Mouse (Mus musculus) liver, embryonic 14.5 days (tissue): ENCODE data around the gene Zranb3. TPM values are rescaled to one million over a fixed set of nuclear protein-coding genes. Genes with fewer than 3 reads are reported as not detected.

ENCODE experiments used
- ATAC-seq: fragments of 200-750 bp; cut with Nextera tagmentation; 2 replicates; pipeline ENCODE4 v1.8.0; 2017; ENCODE audit warnings: moderate number of reproducible peaks, mild to moderate bottlenecking, moderate library complexity; ENCODE audit not compliant: insufficient read depth
- DNase-seq, 3 experiments: peaks; one replicate each; pipeline ENCODE4 v3.0.0-alpha.2; 2012 to 2013; ENCODE audit warnings: low read depth in 3 of 3, low spot score in 3 of 3
- H3K27ac ChIP-seq: fragments of 300-500 bp; sonication (generic); 2 replicates; pipeline ENCODE4 v1.5.1; 2014; ENCODE audit warnings: moderate library complexity, mild to moderate bottlenecking, control low read depth, inconsistent platforms
- H3K27me3 ChIP-seq: fragments of 300-500 bp; sonication (generic); 2 replicates; pipeline ENCODE4 v1.6.1; 2014; ENCODE audit warnings: mild to moderate bottlenecking, low read length, moderate library complexity; ENCODE audit not compliant: control insufficient read depth, insufficient read depth
- H3K36me3 ChIP-seq: fragments of 300-500 bp; sonication (generic); replicated peaks from 2 replicates; pipeline ENCODE4 v1.6.1; 2014; ENCODE audit warnings: low read depth; ENCODE audit not compliant: control insufficient read depth, insufficient read depth
- H3K4me1 ChIP-seq, 2 experiments: fragments of 200-500 bp in 1 of 2; fragments of 300-500 bp in 1 of 2; sonication (generic) in 1 of 2; replicated peaks; 2 replicates each; pipeline ENCODE4 v1.6.1; 2012 to 2014; ENCODE audit warnings: antibody characterized with exemption in 1 of 2, inconsistent platforms in 1 of 2, low read length in 1 of 2; ENCODE audit not compliant: control insufficient read depth in 2 of 2, insufficient read depth in 2 of 2
- H3K4me2 ChIP-seq: fragments of 300-500 bp; sonication (generic); 2 replicates; pipeline ENCODE4 v1.6.1; 2014; ENCODE audit warnings: low read depth, mild to moderate bottlenecking, control low read depth, moderate library complexity
- H3K4me3 ChIP-seq, 2 experiments: fragments of 200-500 bp in 1 of 2; fragments of 300-500 bp in 1 of 2; sonication (generic) in 1 of 2; 2 replicates each; pipeline ENCODE4 v1.5.1; 2012 to 2014; ENCODE audit warnings: low read depth in 2 of 2, low read length in 2 of 2, mild to moderate bottlenecking in 2 of 2, control low read depth in 1 of 2, inconsistent platforms in 1 of 2, moderate library complexity in 1 of 2; ENCODE audit not compliant: insufficient read depth in 1 of 2
- H3K9ac ChIP-seq: fragments of 300-500 bp; sonication (generic); replicated peaks from 2 replicates; pipeline ENCODE4 v1.6.1; 2014; ENCODE audit warnings: mild to moderate bottlenecking, control low read depth, moderate library complexity
- H3K9me3 ChIP-seq: fragments of 300-500 bp; sonication (generic); 2 replicates; pipeline ENCODE4 v1.6.1; 2016; ENCODE audit warnings: low read length, mixed read lengths; ENCODE audit not compliant: control insufficient read depth
- CTCF ChIP-seq: IDR thresholded peaks from 2 replicates; pipeline ENCODE4 v1.5.1; 2016; ENCODE audit warnings: antibody characterized with exemption, low read depth, control low read depth
- EP300 ChIP-seq: IDR thresholded peaks from 2 replicates; pipeline ENCODE4 v1.6.1; 2016; ENCODE audit warnings: antibody characterized with exemption, low read depth
- WGBS: fragments of 180-500 bp; shearing (Covaris S2); extraction: QIAGEN DNeasy Blood & Tissue Kit; methylation state at CpG from one replicate; pipeline ENCODE4 v1.1.7; 2014; ENCODE audit not compliant: insufficient replicate concordance; 5-methylcytosine and 5-hydroxymethylcytosine counted together
- polyA plus RNA-seq, 2 experiments: library from polyadenylated mRNA; depleted of rRNA in 1 of 2; stranded (reverse) in 1 of 2; unstranded in 1 of 2; fragments of >200 nt; fragmentation: Nextera tagmentation in 1 of 2; extraction: Ambion mirVana in 1 of 2; gene quantifications; 2 replicates each; pipeline versions ENCODE4 v1.2.1 to v1.2.3; 2012 to 2014

Gene Zranb3
- polyA plus RNA-seq, 2 experiments = 3.9 to 4.1 TPM

GRCm38 (mm10) chr1:127946615-127947249 is 156.1 kb downstream of the Zranb3 start:
- ATAC-seq = no peak
- 78% methylated on average over 5 of the region's 5 CpGs for WGBS

GRCm38 (mm10) chr1:127945696-127946575 is 156.9 kb downstream of the Zranb3 start:
- TF ChIP-seq EP300 = no peak
- TF ChIP-seq CTCF = no peak
- Histone ChIP-seq H3K27me3 (no peaks in the 10 kb centered on the region), H3K9me3 (no peaks in the 10 kb centered on the region), H3K9ac (no peak overlapping the region), H3K36me3 (no peaks in the 10 kb centered on the region; the same call in 1 of the 2 replicates), H3K4me1 (peaks cover 0 to 9% of the 10 kb centered on the region in 2 experiments; a peak in 1 of 4 replicates), H3K27ac (no peak overlapping the region), H3K4me3 (no peak overlapping the region), H3K4me2 (no peak overlapping the region)
- no peak for ATAC-seq
- DNase-seq = no peak
- 75% methylated on average over 3 of the region's 3 CpGs for WGBS

More at GRCm38 (mm10) chr1:127946615-127947249, 156.1 kb downstream of the Zranb3 start:
- H3K4me1 ChIP-seq = peaks cover 0 to 9% of the 10 kb centered on the region in 2 experiments; a peak in 1 of 4 replicates
- no peaks in the 10 kb centered on the region for H3K9me3 ChIP-seq
- no peak overlapping the region for H3K4me2 ChIP-seq
- no peak overlapping the region for H3K4me3 ChIP-seq
- no peak overlapping the region for H3K27ac ChIP-seq
- no peak for TF ChIP-seq CTCF
- no peak for TF ChIP-seq EP300
- no peak for DNase-seq
- H3K27me3 ChIP-seq = no peaks in the 10 kb centered on the region
- H3K36me3 ChIP-seq = no peaks in the 10 kb centered on the region; the same call in 1 of the 2 replicates
- H3K9ac ChIP-seq = no peak overlapping the region

DNA sequence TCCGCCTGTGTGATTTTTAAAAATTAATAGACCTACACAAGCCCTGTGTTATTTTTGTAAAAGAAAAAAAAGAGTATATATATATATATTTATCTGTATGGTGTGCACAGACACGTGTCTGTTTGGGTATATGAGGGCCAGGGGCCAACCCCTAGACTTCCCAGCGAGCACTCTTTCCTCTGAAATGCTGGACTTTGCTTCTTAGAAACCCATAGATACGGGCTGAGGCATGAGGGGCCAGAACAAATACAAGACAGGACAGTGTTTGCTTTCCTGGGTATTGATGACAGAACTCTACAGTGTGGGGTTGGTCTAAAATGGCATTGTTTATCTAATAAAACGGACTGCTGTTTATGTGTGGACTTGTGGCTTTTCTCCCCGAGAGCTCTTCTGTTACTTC is 159.3 kb downstream of the Zranb3 start:
- WGBS = 67% methylated on average over 6 of the region's 6 CpGs
- DNase-seq (no peak), ATAC-seq (no peak)
- no peaks in the 10 kb centered on the region for H3K27me3 ChIP-seq
- no peak overlapping the region for H3K27ac ChIP-seq
- TF ChIP-seq EP300 = no peak
- no peak for TF ChIP-seq CTCF
- H3K4me2 ChIP-seq = no peak overlapping the region
- H3K4me1 ChIP-seq = peaks cover 0 to 9% of the 10 kb centered on the region in 2 experiments; a peak in 1 of 4 replicates
- H3K4me3 ChIP-seq = no peak overlapping the region
- no peak overlapping the region for H3K9ac ChIP-seq
- H3K9me3 ChIP-seq = no peaks in the 10 kb centered on the region
- H3K36me3 ChIP-seq = peaks cover 15% of the 10 kb centered on the region

GRCm38 (mm10) chr1:127942231-127942630 is 160.6 kb downstream of the Zranb3 start:
- Histone ChIP-seq H3K4me1 (peaks cover 0 to 9% of the 10 kb centered on the region in 2 experiments; a peak in 1 of 4 replicates), H3K27me3 (no peaks in the 10 kb centered on the region), H3K36me3 (peaks cover 24% of the 10 kb centered on the region), H3K27ac (no peak overlapping the region), H3K4me2 (no peak overlapping the region), H3K9ac (no peak overlapping the region), H3K4me3 (no peak overlapping the region), H3K9me3 (no peaks in the 10 kb centered on the region)
- no peak for TF ChIP-seq EP300
- no peak for TF ChIP-seq CTCF
- no peak for DNase-seq
- WGBS = 91% methylated on average over 10 of the region's 10 CpGs
- ATAC-seq = no peak

GRCm38 (mm10) chr1:127937277-127937676 is 165.6 kb downstream of the Zranb3 start:
- Histone ChIP-seq H3K36me3 (peaks cover 31% of the 10 kb centered on the region), H3K4me3 (no peak overlapping the region), H3K4me2 (no peak overlapping the region), H3K27ac (no peak overlapping the region), H3K9ac (no peak overlapping the region), H3K9me3 (no peaks in the 10 kb centered on the region), H3K4me1 (no peaks in the 10 kb centered on the region), H3K27me3 (no peaks in the 10 kb centered on the region)
- 78% methylated on average over 8 of the region's 8 CpGs for WGBS
- TF ChIP-seq CTCF = no peak
- TF ChIP-seq EP300 = no peak
- ATAC-seq = no peak
- no peak for DNase-seq
